Mouse (Mus musculus): ENCODE measurements around the gene Gm7849. TPM values are rescaled to one million over a fixed set of nuclear protein-coding genes. Genes with fewer than 3 reads are reported as not detected.
"Not testable (repeated sequence)": the region's sequence is repeated elsewhere in the genome, so short reads cannot be mapped to it uniquely, and the experiment has no call there.

The Gm7849 gene
- not detected for total RNA-seq (2021)
- long read RNA-seq, experiment 1, result 0 reads
- long read RNA-seq, experiment 2, result 0 reads

- DNase-seq (ENCODE audit: low spot score in 2 of 2); intact Hi-C loops (cut with DNase I): not testable (repeated sequence)
Observed at GRCm38 (mm10) chr8:21456460-21456859, at the start of gene Gm7849. Gene Gm7849, minus strand, starts transcription at chr8:21456560.

GRCm38 (mm10) chr8:21427111-21427510, 29.2 kb downstream of the Gm7849 start, which contains the start of gene Defa36:
Gene Defa36, plus strand, starts transcription at chr8:21427411.
- intact Hi-C loops (cut with DNase I); DNase-seq (ENCODE audit: low spot score in 2 of 2): not testable (repeated sequence)

Other genes with a start within 250 kb of the Gm7849 start
- not detected for gene Gm15292, start 206.8 kb downstream of the Gm7849 start, total RNA-seq (2021)
- not detected for gene Defa27, start 141.0 kb downstream of the Gm7849 start, total RNA-seq (2021)
- not detected for gene Defa29, start 129.5 kb downstream of the Gm7849 start, total RNA-seq (2021)
- not detected for gene Defa2, start 78.0 kb downstream of the Gm7849 start, total RNA-seq (2021)
- gene Defa33, start 64.7 kb downstream of the Gm7849 start, total RNA-seq (2021), result not detected
- gene Defa36, start 29.1 kb downstream of the Gm7849 start, total RNA-seq (2021), result not detected
- gene Defa20, start 52.7 kb upstream of the Gm7849 start, total RNA-seq (2021), result not detected
- not detected for gene Defa32, start 72.5 kb upstream of the Gm7849 start, total RNA-seq (2021)
- not detected for gene Defa37, start 108.8 kb upstream of the Gm7849 start, total RNA-seq (2021)
- gene Defa28, start 126.4 kb upstream of the Gm7849 start, total RNA-seq (2021), result not detected
- not detected for gene Gm7861, start 137.9 kb upstream of the Gm7849 start, total RNA-seq (2021)
- not detected for gene Defa26, start 161.6 kb upstream of the Gm7849 start, total RNA-seq (2021)
- not detected for gene Defa17, start 199.2 kb upstream of the Gm7849 start, total RNA-seq (2021)
- not detected for gene Defa34, start 209.2 kb upstream of the Gm7849 start, total RNA-seq (2021)
- gene AY761184, start 247.1 kb upstream of the Gm7849 start, total RNA-seq (2021), result not detected